Mouse (Mus musculus) ES-E14 (cell line): ENCODE data around the gene Grap. TPM values are rescaled to one million over a fixed set of nuclear protein-coding genes. Genes with fewer than 3 reads are reported as not detected.

Experiments used
- DNase-seq: peaks from one replicate; pipeline ENCODE4 v3.0.0-alpha.2; 2013; ENCODE audit warnings: low read depth, low spot score
- H3K27ac ChIP-seq: 2 replicates; pipeline ENCODE4 v1.5.1; 2012; ENCODE audit warnings: low read depth, mild to moderate bottlenecking, low read length, moderate library complexity, mixed read lengths; ENCODE audit not compliant: poor library complexity, insufficient read depth, severe bottlenecking
- H3K36me3 ChIP-seq: 2 replicates; pipeline ENCODE4 v1.6.1; 2012; ENCODE audit warnings: mild to moderate bottlenecking, low read length, moderate library complexity, mixed read lengths; ENCODE audit not compliant: control insufficient read depth, poor library complexity, insufficient read depth, severe bottlenecking
- H3K4me1 ChIP-seq, 2 experiments: fragments of 150-350 bp in 1 of 2; sonication (generic) in 1 of 2; 2 replicates each; pipeline ENCODE4 v1.6.1; 2012; ENCODE audit warnings: low read length in 2 of 2, mild to moderate bottlenecking in 1 of 2, mixed read lengths in 1 of 2; ENCODE audit not compliant: control insufficient read depth in 2 of 2, insufficient read depth in 2 of 2, poor library complexity in 1 of 2
- H3K4me3 ChIP-seq, 2 experiments: fragments of 150-350 bp in 1 of 2; sonication (generic) in 1 of 2; 2 replicates each; pipeline ENCODE4 v1.5.1; 2012; ENCODE audit warnings: low read length in 2 of 2, low read depth in 1 of 2, mild to moderate bottlenecking in 1 of 2, mixed read lengths in 1 of 2; ENCODE audit not compliant: insufficient read depth in 1 of 2, poor library complexity in 1 of 2, severe bottlenecking in 1 of 2
- H3K9ac ChIP-seq: 2 replicates; pipeline ENCODE4 v1.6.1; 2012; ENCODE audit warnings: low read depth, mild to moderate bottlenecking, low read length, mixed read lengths; ENCODE audit not compliant: poor library complexity, insufficient read depth, severe bottlenecking
- H3K9me3 ChIP-seq: fragments of 150-350 bp; sonication (generic); 2 replicates; pipeline ENCODE4 v1.6.1; 2012; ENCODE audit warnings: low read depth, mild to moderate bottlenecking, low read length; ENCODE audit not compliant: control insufficient read depth, insufficient read depth
- CHD2 ChIP-seq: IDR thresholded peaks from 2 replicates; pipeline ENCODE4 v1.6.1; 2014; ENCODE audit warnings: mild to moderate bottlenecking, low read depth, low read length, inconsistent platforms
- HCFC1 ChIP-seq: IDR thresholded peaks from 2 replicates; pipeline ENCODE4 v1.6.1; 2012; ENCODE audit warnings: low read length, inconsistent platforms, borderline replicate concordance; ENCODE audit not compliant: insufficient read depth
- MAFK ChIP-seq: IDR thresholded peaks from 2 replicates; pipeline ENCODE4 v1.6.1; 2014; ENCODE audit warnings: mild to moderate bottlenecking, low read depth, low read length, inconsistent platforms; ENCODE audit not compliant: insufficient read depth
- ZC3H11A ChIP-seq: IDR thresholded peaks from 2 replicates; pipeline ENCODE4 v1.6.1; 2012; ENCODE audit warnings: low read depth, mild to moderate bottlenecking, inconsistent platforms, low read length, borderline replicate concordance
- ZNF384 ChIP-seq: IDR thresholded peaks from 2 replicates; pipeline ENCODE4 v1.6.1; 2012; ENCODE audit warnings: low read depth, low read length, inconsistent platforms
- in situ Hi-C, 2 experiments: fragments of 600-800 bp; cut with MboI; formaldehyde crosslinking; loops; one replicate each; pipeline ENCODE4 v1.15.1; 2025; ENCODE audit warnings: low sequenced_read_pairs in 2 of 2, inconsistent platforms in 1 of 2; ENCODE audit not compliant: unreplicated experiment in 2 of 2
- total RNA-seq: library from RNA; depleted of rRNA; stranded (reverse); fragments of 300-350 nt; gene quantifications from 2 replicates; pipeline ENCODE4 v1.2.3, GENCODE M21; 2012

Grap gene
- total RNA-seq, 1 experiment, result 1.5 TPM

GRCm38 (mm10) chr11:61642106-61642505 is 11.0 kb upstream of the Grap start:
- no peak overlapping the region for H3K9ac ChIP-seq
- DNase-seq, result no peak
- no peaks in the 10 kb centered on the region for H3K9me3 ChIP-seq
- no peak overlapping the region for H3K4me3 ChIP-seq
- H3K27ac ChIP-seq, result no peak overlapping the region
- no peaks in the 10 kb centered on the region for H3K36me3 ChIP-seq
- no peaks in the 10 kb centered on the region for H3K4me1 ChIP-seq
- in situ Hi-C loops, result no loop called here
- TF ChIP-seq HCFC1 (no peak), MAFK (no peak), ZNF384 (no peak), CHD2 (no peak), ZC3H11A (no peak)

GRCm38 (mm10) chr11:61643184-61643961 is 9.7 kb upstream of the Grap start:
- H3K9ac ChIP-seq, result no peak overlapping the region
- DNase-seq, result no peak
- in situ Hi-C loops, result no loop called here
- H3K4me3 ChIP-seq, result no peak overlapping the region
- TF ChIP-seq ZNF384 (no peak), HCFC1 (no peak), ZC3H11A (no peak), CHD2 (no peak), MAFK (no peak)
- peaks cover 0 to 3% of the 10 kb centered on the region in 2 experiments; a peak in 1 of 4 replicates for H3K4me1 ChIP-seq
- H3K9me3 ChIP-seq, result no peaks in the 10 kb centered on the region
- no peak overlapping the region for H3K27ac ChIP-seq
- no peaks in the 10 kb centered on the region for H3K36me3 ChIP-seq

- H3K4me3 ChIP-seq, result no peak overlapping the region
- in situ Hi-C loops, result no loop called here
- no peaks in the 10 kb centered on the region for H3K9me3 ChIP-seq
- H3K36me3 ChIP-seq, result no peaks in the 10 kb centered on the region
- peaks cover 0 to 3% of the 10 kb centered on the region in 2 experiments; a peak in 1 of 4 replicates for H3K4me1 ChIP-seq
- H3K9ac ChIP-seq, result no peak overlapping the region
- H3K27ac ChIP-seq, result no peak overlapping the region
- DNase-seq, result no peak
- TF ChIP-seq HCFC1, result no peak
- TF ChIP-seq MAFK, result no peak
- TF ChIP-seq ZNF384, result no peak
- TF ChIP-seq CHD2, result no peak
- no peak for TF ChIP-seq ZC3H11A
Observed at GRCm38 (mm10) chr11:61644576-61645326, 8.3 kb upstream of the Grap start.

- Histone ChIP-seq H3K27ac (no peak overlapping the region), H3K9me3 (no peaks in the 10 kb centered on the region), H3K4me3 (no peak overlapping the region), H3K9ac (no peak overlapping the region), H3K4me1 (peaks cover 0 to 3% of the 10 kb centered on the region in 2 experiments; a peak in 1 of 4 replicates), H3K36me3 (no peaks in the 10 kb centered on the region)
- no peak for DNase-seq
- in situ Hi-C loops, result no loop called here
- no peak for TF ChIP-seq ZNF384
- TF ChIP-seq HCFC1, result no peak
- TF ChIP-seq CHD2, result no peak
- no peak for TF ChIP-seq MAFK
- TF ChIP-seq ZC3H11A, result no peak
Observed at GRCm38 (mm10) chr11:61645357-61645857, 7.7 kb upstream of the Grap start.
